Mouse (Mus musculus) embryonic facial prominence, embryonic 15.5 days (tissue): ENCODE results near the gene Chtf18. TPM values are rescaled to one million over a fixed set of nuclear protein-coding genes. Genes with fewer than 3 reads are reported as not detected.

Source experiments
- ATAC-seq: fragments of 200-750 bp; cut with Nextera tagmentation; 2 replicates; pipeline ENCODE4 v1.8.0; 2017; ENCODE audit warnings: low read depth, moderate TSS enrichment; ENCODE audit not compliant: insufficient number of reproducible peaks, low FRiP score, low TSS enrichment
- H3K27ac ChIP-seq: fragments of 300-500 bp; sonication (generic); replicated peaks from 2 replicates; pipeline ENCODE4 v1.5.1; 2015; ENCODE audit warnings: mild to moderate bottlenecking, inconsistent platforms
- H3K27me3 ChIP-seq: fragments of 300-500 bp; sonication (generic); 2 replicates; pipeline ENCODE4 v1.6.1; 2015; ENCODE audit warnings: inconsistent platforms
- H3K36me3 ChIP-seq: fragments of 300-500 bp; sonication (generic); 2 replicates; pipeline ENCODE4 v1.6.1; 2015; ENCODE audit warnings: mild to moderate bottlenecking, inconsistent platforms
- H3K4me1 ChIP-seq: fragments of 300-500 bp; sonication (generic); 2 replicates; pipeline ENCODE4 v1.6.1; 2015; ENCODE audit warnings: inconsistent platforms
- H3K4me2 ChIP-seq: fragments of 300-500 bp; sonication (generic); replicated peaks from 2 replicates; pipeline ENCODE4 v1.6.1; 2015; ENCODE audit warnings: mild to moderate bottlenecking, inconsistent platforms
- H3K4me3 ChIP-seq: fragments of 300-500 bp; sonication (generic); replicated peaks from 2 replicates; pipeline ENCODE4 v1.5.1; 2015; ENCODE audit warnings: mild to moderate bottlenecking, inconsistent platforms
- H3K9ac ChIP-seq: fragments of 300-500 bp; sonication (generic); 2 replicates; pipeline ENCODE4 v1.6.1; 2015; ENCODE audit warnings: inconsistent platforms
- H3K9me3 ChIP-seq: fragments of 300-500 bp; sonication (generic); replicated peaks from 2 replicates; pipeline ENCODE4 v1.6.1; 2016; ENCODE audit warnings: inconsistent platforms
- WGBS: fragments of 180-500 bp; shearing (Covaris S2); methylation state at CpG from one replicate; pipeline ENCODE4 v1.1.7; 2015; 5-methylcytosine and 5-hydroxymethylcytosine counted together
- polyA plus RNA-seq: library from polyadenylated mRNA; unstranded; fragments of >200 nt; fragmentation: Nextera tagmentation; extraction: Ambion mirVana; gene quantifications from 2 replicates; pipeline ENCODE4 v1.2.1, GENCODE M21; 2015

Chtf18 gene
- polyA plus RNA-seq, 1 experiment from 2014 or later = 24.5 TPM

- no peak overlapping the region for H3K27ac ChIP-seq
- no peaks in the 10 kb centered on the region for H3K9me3 ChIP-seq
- WGBS = 91% methylated on average over 2 of the region's 2 CpGs
- no peaks in the 10 kb centered on the region for H3K36me3 ChIP-seq
- no peaks in the 10 kb centered on the region for H3K4me1 ChIP-seq
- ATAC-seq = no peak
- H3K27me3 ChIP-seq = peaks cover 1% of the 10 kb centered on the region; the same call in 1 of the 2 replicates
- no peak overlapping the region for H3K9ac ChIP-seq
- no peak overlapping the region for H3K4me2 ChIP-seq
- H3K4me3 ChIP-seq = no peak overlapping the region
Observed at GRCm38 (mm10) chr17:25709994-25710393, 17.2 kb downstream of the Chtf18 start.

GRCm38 (mm10) chr17:25700863-25701496 lies 26.2 kb downstream of the Chtf18 start:
- ATAC-seq = no peak
- H3K9me3 ChIP-seq = no peaks in the 10 kb centered on the region
- no peaks in the 10 kb centered on the region for H3K36me3 ChIP-seq
- H3K9ac ChIP-seq = no peak overlapping the region
- H3K27me3 ChIP-seq = no peaks in the 10 kb centered on the region
- H3K4me1 ChIP-seq = no peaks in the 10 kb centered on the region
- no peak overlapping the region for H3K27ac ChIP-seq
- H3K4me3 ChIP-seq = no peak overlapping the region
- no peak overlapping the region for H3K4me2 ChIP-seq
- WGBS = 60% methylated on average over 9 of the region's 9 CpGs

- H3K4me3 ChIP-seq = no peak overlapping the region
- no peak overlapping the region for H3K27ac ChIP-seq
- ATAC-seq = no peak
- no peak overlapping the region for H3K4me2 ChIP-seq
- H3K27me3 ChIP-seq = no peaks in the 10 kb centered on the region
- H3K9ac ChIP-seq = no peak overlapping the region
- H3K9me3 ChIP-seq = no peaks in the 10 kb centered on the region
- H3K4me1 ChIP-seq = no peaks in the 10 kb centered on the region
- WGBS = 14% methylated on average over 7 of the region's 7 CpGs
- H3K36me3 ChIP-seq = no peaks in the 10 kb centered on the region
Observed at GRCm38 (mm10) chr17:25698446-25698845, 28.8 kb downstream of the Chtf18 start.

GRCm38 (mm10) chr17:25696263-25696662 lies 31.0 kb downstream of the Chtf18 start:
- Histone ChIP-seq H3K36me3 (no peaks in the 10 kb centered on the region), H3K27me3 (no peaks in the 10 kb centered on the region), H3K9ac (no peak overlapping the region), H3K9me3 (no peaks in the 10 kb centered on the region), H3K27ac (no peak overlapping the region), H3K4me2 (no peak overlapping the region), H3K4me3 (no peak overlapping the region), H3K4me1 (no peaks in the 10 kb centered on the region)
- 38% methylated on average over 1 of the region's 1 CpGs for WGBS
- ATAC-seq = no peak

- WGBS = 60% methylated on average over 4 of the region's 4 CpGs
- no peak for ATAC-seq
- H3K9me3 ChIP-seq = no peaks in the 10 kb centered on the region
Observed at GRCm38 (mm10) chr17:25688922-25689321, 38.3 kb downstream of the Chtf18 start.

GRCm38 (mm10) chr17:25686323-25686722 lies 40.9 kb downstream of the Chtf18 start:
- Histone ChIP-seq H3K4me1 (0 out of 2 replicates have a peak, but pooled peaks cover 2% of the 10 kb centered on the region), H3K27ac (no peak overlapping the region), H3K9ac (no peak overlapping the region), H3K36me3 (no peaks in the 10 kb centered on the region), H3K4me3 (no peak overlapping the region), H3K9me3 (no peaks in the 10 kb centered on the region), H3K4me2 (no peak overlapping the region), H3K27me3 (no peaks in the 10 kb centered on the region)
- WGBS = 41% methylated on average over 7 of the region's 7 CpGs
- ATAC-seq = no peak

More at GRCm38 (mm10) chr17:25688922-25689321, 38.3 kb downstream of the Chtf18 start:
- no peaks in the 10 kb centered on the region for H3K36me3 ChIP-seq
- H3K4me3 ChIP-seq = no peak overlapping the region
- no peak overlapping the region for H3K9ac ChIP-seq
- no peak overlapping the region for H3K27ac ChIP-seq
- no peak overlapping the region for H3K4me2 ChIP-seq
- 0 out of 2 replicates have a peak, but pooled peaks cover 2% of the 10 kb centered on the region for H3K4me1 ChIP-seq
- H3K27me3 ChIP-seq = no peaks in the 10 kb centered on the region

GRCm38 (mm10) chr17:25681636-25682035 lies 45.6 kb downstream of the Chtf18 start:
- Histone ChIP-seq H3K36me3 (no peaks in the 10 kb centered on the region), H3K27ac (no peak overlapping the region), H3K27me3 (no peaks in the 10 kb centered on the region), H3K9me3 (no peaks in the 10 kb centered on the region), H3K4me1 (0 out of 2 replicates have a peak, but pooled peaks cover 6% of the 10 kb centered on the region), H3K9ac (no peak overlapping the region), H3K4me3 (no peak overlapping the region), H3K4me2 (no peak overlapping the region)
- WGBS = 58% methylated on average over 4 of the region's 4 CpGs
- ATAC-seq = no peak

GRCm38 (mm10) chr17:25679818-25680217 lies 47.4 kb downstream of the Chtf18 start:
- H3K4me2 ChIP-seq = no peak overlapping the region
- no peak overlapping the region for H3K27ac ChIP-seq
- no peak for ATAC-seq
- 0 out of 2 replicates have a peak, but pooled peaks cover 6% of the 10 kb centered on the region for H3K4me1 ChIP-seq
- no peaks in the 10 kb centered on the region for H3K36me3 ChIP-seq
- WGBS = 15% methylated on average over 5 of the region's 5 CpGs
- no peak overlapping the region for H3K4me3 ChIP-seq
- no peaks in the 10 kb centered on the region for H3K9me3 ChIP-seq
- no peak overlapping the region for H3K9ac ChIP-seq
- no peaks in the 10 kb centered on the region for H3K27me3 ChIP-seq

GRCm38 (mm10) chr17:25677969-25678368 lies 49.2 kb downstream of the Chtf18 start:
- 48% methylated on average over 6 of the region's 6 CpGs for WGBS
- Histone ChIP-seq H3K4me1 (0 out of 2 replicates have a peak, but pooled peaks cover 6% of the 10 kb centered on the region), H3K9ac (no peak overlapping the region), H3K27me3 (no peaks in the 10 kb centered on the region), H3K27ac (no peak overlapping the region), H3K4me3 (no peak overlapping the region), H3K4me2 (no peak overlapping the region), H3K9me3 (no peaks in the 10 kb centered on the region), H3K36me3 (no peaks in the 10 kb centered on the region)
- no peak for ATAC-seq

- ATAC-seq = no peak
- Histone ChIP-seq H3K36me3 (no peaks in the 10 kb centered on the region), H3K9ac (no peak overlapping the region), H3K9me3 (no peaks in the 10 kb centered on the region), H3K27ac (no peak overlapping the region), H3K4me1 (peaks cover 11% of the 10 kb centered on the region; the same call in 1 of the 2 replicates), H3K4me3 (no peak overlapping the region), H3K27me3 (0 out of 2 replicates have a peak, but pooled peaks cover 2% of the 10 kb centered on the region), H3K4me2 (no peak overlapping the region)
Observed at GRCm38 (mm10) chr17:25672982-25673381, 54.2 kb downstream of the Chtf18 start.
